Mouse (Mus musculus) layer of hippocampus, postnatal 10 days (tissue): ENCODE results near the gene AF366264. TPM values are rescaled to one million over a fixed set of nuclear protein-coding genes. Genes with fewer than 3 reads are reported as not detected.
"Not testable (repeated sequence)": the region's sequence is repeated elsewhere in the genome, so short reads cannot be mapped to it uniquely, and the experiment has no call there.

ENCODE experiments used
- DNase-seq, 2 experiments: peaks; one replicate each; pipeline ENCODE4 v3.0.0; 2021; ENCODE audit warnings: low spot score in 2 of 2
- long read RNA-seq: library from polyadenylated mRNA; stranded (forward); transcript quantifications from one replicate; pipeline ENCODE4 v2.0.0, GENCODE M21; 2023
- total RNA-seq, 2 experiments: library from RNA; stranded (reverse); gene quantifications; 2 replicates each; pipeline ENCODE4 v1.2.3; 2021

The AF366264 gene
- total RNA-seq = not detected
- long read RNA-seq = 0 reads

- not testable (repeated sequence) for DNase-seq
Measured at GRCm38 (mm10) chr8:13838289-13838688, at the start of gene AF366264. AF366264 (minus strand) TSS chr8:13838389.

- not testable (repeated sequence) for DNase-seq
Measured at GRCm38 (mm10) chr8:13843286-13843685, 5.1 kb upstream of the AF366264 start.

GRCm38 (mm10) chr8:13828598-13829172 lies 9.5 kb downstream of the AF366264 start:
- no peak for DNase-seq

GRCm38 (mm10) chr8:13799566-13799965 lies 38.6 kb downstream of the AF366264 start:
- no peak for DNase-seq

GRCm38 (mm10) chr8:13797676-13798075 lies 40.5 kb downstream of the AF366264 start:
- no peak for DNase-seq

- no peak for DNase-seq
Measured at GRCm38 (mm10) chr8:13793746-13794101, 44.5 kb downstream of the AF366264 start.

GRCm38 (mm10) chr8:13793097-13793745 lies 45.0 kb downstream of the AF366264 start:
- DNase-seq = no peak

- DNase-seq = no peak
Measured at GRCm38 (mm10) chr8:13789606-13790005, 48.6 kb downstream of the AF366264 start.

GRCm38 (mm10) chr8:13785764-13786299 lies 52.4 kb downstream of the AF366264 start:
- peak; percentile 98 for DNase-seq

- peak; percentile 89 to 92 for DNase-seq
Measured at GRCm38 (mm10) chr8:13785250-13785763, 52.9 kb downstream of the AF366264 start, which contains the start of gene Upf3a. Upf3a (plus strand) TSS chr8:13785615.

Other genes with a start within 250 kb of the AF366264 start
- 10 to 100 TPM; 62.6 to 73.0 TPM for gene Rasa3, start 160.8 kb downstream of the AF366264 start, total RNA-seq
- gene Cfap97d2, start 132.5 kb downstream of the AF366264 start, total RNA-seq = 1 to 10 TPM; 1.8 to 2.3 TPM
- gene Cdc16, start 80.7 kb downstream of the AF366264 start, total RNA-seq = 10 to 100 TPM; 68.8 to 69.9 TPM
- 10 to 100 TPM; 42.1 to 50.6 TPM for gene Upf3a, start 52.8 kb downstream of the AF366264 start, total RNA-seq
- gene Champ1, start 31.3 kb upstream of the AF366264 start, total RNA-seq = 10 to 100 TPM; 33.7 to 34.3 TPM
- 10 to 100 TPM; 33.7 to 37.7 TPM for gene Coprs, start 51.9 kb upstream of the AF366264 start, total RNA-seq